Mouse (Mus musculus): ENCODE measurements at regions not wholly inside any gene's neighbourhood (a gene's known extent, or its start where the extent isn't known, plus 50 kb on each side); places are given as distances from the start of the nearest gene placed in this dataset.

DNA sequence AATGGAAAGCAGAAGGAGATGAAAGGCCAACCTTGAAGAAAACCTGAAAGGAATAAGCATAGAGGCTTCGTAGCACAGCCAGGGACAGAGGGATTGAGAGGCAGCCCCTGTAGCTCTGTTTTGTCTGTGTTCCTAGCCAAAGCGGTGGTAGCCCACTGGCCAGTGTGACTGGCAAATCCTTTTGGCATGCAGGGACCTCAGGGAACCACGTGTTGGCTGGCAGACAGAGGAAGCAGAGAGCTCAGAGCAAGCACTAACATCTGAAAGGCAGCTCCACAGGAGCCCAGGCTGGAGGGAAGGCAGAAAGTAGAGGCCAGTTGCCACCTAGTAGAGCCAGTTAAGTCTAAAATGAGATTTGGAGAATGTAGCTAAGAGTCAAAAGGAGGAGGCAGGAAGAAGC lies 842.5 kb upstream of the 2610301B20Rik start:
- no peaks in the 10 kb centered on the region for H3K9me3 ChIP-seq (replicated peaks; ENCODE audit: control insufficient read depth, low read length)
- H3K4me1 ChIP-seq (ENCODE audit: control insufficient read depth, insufficient read depth, low read length): no peaks in the 10 kb centered on the region
- no peak overlapping the region for H3K27ac ChIP-seq (replicated peaks; ENCODE audit: low read depth, low read length)
- ATAC-seq (replicated peaks; ENCODE audit: insufficient number of reproducible peaks, low FRiP score, low TSS enrichment, low read depth): no peak
- no peaks in the 10 kb centered on the region for H3K36me3 ChIP-seq (replicated peaks; ENCODE audit: control insufficient read depth, insufficient read depth, low read depth, low read length)
- DNase-seq (ENCODE audit: low spot score): no peak
- no peak overlapping the region for H3K9ac ChIP-seq (replicated peaks; ENCODE audit: low read length)
- no peak overlapping the region for H3K4me2 ChIP-seq (ENCODE audit: low read depth, low read length)
- H3K27me3 ChIP-seq (ENCODE audit: control insufficient read depth, insufficient read depth, low read length): no peaks in the 10 kb centered on the region
- H3K4me3 ChIP-seq (ENCODE audit: low read depth, low read length): no peak overlapping the region
- 26% methylated on average over 3 of the region's 3 CpGs for WGBS

DNA sequence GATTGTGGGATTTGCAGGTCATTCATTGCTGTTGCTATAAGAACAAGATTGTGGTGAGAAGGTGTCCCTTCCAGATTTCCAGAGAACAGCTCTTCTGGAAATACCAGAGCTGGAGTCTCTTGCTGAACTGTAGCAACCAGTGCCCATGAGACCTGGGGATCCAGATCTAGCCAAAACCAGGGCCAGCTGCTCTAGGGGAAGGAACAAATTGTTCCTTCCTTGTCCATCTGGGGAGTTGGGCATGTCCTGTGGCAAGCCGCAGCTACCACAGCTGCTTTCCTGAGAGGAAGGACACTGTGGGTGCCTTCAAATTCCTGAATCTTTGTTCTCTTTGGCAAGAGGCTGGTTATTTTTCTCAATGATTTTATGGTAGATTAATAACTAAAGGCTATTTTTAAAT lies 839.0 kb upstream of the 2610301B20Rik start:
- Histone ChIP-seq H3K9ac (replicated peaks; ENCODE audit: low read length) (no peak overlapping the region), H3K27me3 (ENCODE audit: control insufficient read depth, insufficient read depth, low read length) (no peaks in the 10 kb centered on the region), H3K4me2 (ENCODE audit: low read depth, low read length) (no peak overlapping the region), H3K36me3 (replicated peaks; ENCODE audit: control insufficient read depth, insufficient read depth, low read depth, low read length) (no peaks in the 10 kb centered on the region), H3K4me3 (ENCODE audit: low read depth, low read length) (no peak overlapping the region), H3K4me1 (ENCODE audit: control insufficient read depth, insufficient read depth, low read length) (no peaks in the 10 kb centered on the region), H3K9me3 (replicated peaks; ENCODE audit: control insufficient read depth, low read length) (no peaks in the 10 kb centered on the region), H3K27ac (replicated peaks; ENCODE audit: low read depth, low read length) (no peak overlapping the region)
- WGBS: 82% methylated on average over 1 of the region's 1 CpGs
- no peak for DNase-seq (ENCODE audit: low spot score)
- no peak for ATAC-seq (replicated peaks; ENCODE audit: insufficient number of reproducible peaks, low FRiP score, low TSS enrichment, low read depth)

DNA sequence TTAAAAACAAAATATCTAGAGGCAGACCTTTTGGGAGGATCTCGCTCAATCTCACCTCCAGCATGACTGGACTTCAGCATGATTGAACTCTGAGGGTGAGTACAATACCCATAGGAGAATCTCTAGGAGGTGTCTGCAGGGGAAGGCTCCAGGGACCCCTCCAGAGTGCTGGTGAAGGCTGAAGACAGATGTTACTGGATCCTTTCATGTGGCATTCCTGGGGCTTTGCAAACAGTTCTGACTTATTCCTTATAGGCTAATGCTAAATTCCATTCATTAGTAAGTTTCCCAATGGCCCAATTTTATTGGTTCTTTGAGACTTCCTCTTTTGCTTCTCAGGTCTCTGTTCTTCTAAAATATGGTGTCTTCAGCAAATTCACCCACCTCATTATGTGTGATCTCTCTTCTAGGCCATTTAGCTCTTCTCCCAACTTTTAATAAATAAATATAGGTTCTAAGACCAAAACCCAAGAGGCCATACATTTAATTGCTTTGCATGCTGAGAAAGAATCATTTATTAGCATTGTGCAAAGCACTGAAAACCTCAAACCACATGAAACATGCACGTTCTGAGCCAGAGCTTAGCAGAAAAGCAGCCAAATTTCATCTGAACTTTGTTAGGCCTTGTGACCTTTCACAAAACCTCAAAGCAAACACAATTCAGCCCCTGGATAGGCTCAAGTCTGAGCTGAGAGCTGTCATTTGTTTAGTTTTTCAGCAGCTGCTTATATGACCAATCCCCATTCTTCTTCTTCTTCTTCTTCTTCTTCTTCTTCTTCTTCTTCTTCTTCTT lies 832.8 kb upstream of the 2610301B20Rik start:
- ATAC-seq (replicated peaks; ENCODE audit: insufficient number of reproducible peaks, low FRiP score, low TSS enrichment, low read depth) (no peak), DNase-seq (ENCODE audit: low spot score) (no peak)
- Histone ChIP-seq H3K9ac (replicated peaks; ENCODE audit: low read length) (no peak overlapping the region), H3K36me3 (replicated peaks; ENCODE audit: control insufficient read depth, insufficient read depth, low read depth, low read length) (no peaks in the 10 kb centered on the region), H3K4me3 (ENCODE audit: low read depth, low read length) (no peak overlapping the region), H3K4me2 (ENCODE audit: low read depth, low read length) (no peak overlapping the region), H3K4me1 (ENCODE audit: control insufficient read depth, insufficient read depth, low read length) (no peaks in the 10 kb centered on the region), H3K27me3 (ENCODE audit: control insufficient read depth, insufficient read depth, low read length) (no peaks in the 10 kb centered on the region), H3K9me3 (replicated peaks; ENCODE audit: control insufficient read depth, low read length) (no peaks in the 10 kb centered on the region), H3K27ac (replicated peaks; ENCODE audit: low read depth, low read length) (no peak overlapping the region)
- WGBS: 73% methylated on average over 2 of the region's 2 CpGs

DNA sequence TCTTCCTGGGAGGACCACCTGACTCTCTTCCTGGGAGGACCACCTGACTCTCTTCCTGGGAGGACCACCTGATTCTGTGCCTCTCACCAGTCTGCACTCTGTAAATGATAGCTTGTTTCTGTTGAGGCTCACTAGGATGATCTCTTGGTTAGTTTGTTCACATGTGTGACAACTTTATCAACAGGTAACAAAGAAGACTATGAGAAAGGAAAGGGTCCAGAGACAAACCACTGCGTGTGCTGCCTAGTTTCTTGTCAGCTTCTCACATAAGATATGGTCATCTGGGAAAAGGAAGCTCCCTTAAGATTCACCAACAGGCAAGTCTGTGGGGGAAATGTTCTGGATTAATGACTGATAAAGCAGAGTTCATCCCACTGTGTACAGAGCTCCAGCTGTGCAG lies 825.5 kb upstream of the 2610301B20Rik start:
- H3K4me2 ChIP-seq (ENCODE audit: low read depth, low read length): no peak overlapping the region
- H3K4me3 ChIP-seq (ENCODE audit: low read depth, low read length): no peak overlapping the region
- DNase-seq (ENCODE audit: low spot score): no peak
- 76% methylated on average over 1 of the region's 1 CpGs for WGBS
- H3K27me3 ChIP-seq (ENCODE audit: control insufficient read depth, insufficient read depth, low read length): no peaks in the 10 kb centered on the region
- H3K27ac ChIP-seq (replicated peaks; ENCODE audit: low read depth, low read length): no peak overlapping the region
- H3K4me1 ChIP-seq (ENCODE audit: control insufficient read depth, insufficient read depth, low read length): no peaks in the 10 kb centered on the region
- H3K36me3 ChIP-seq (replicated peaks; ENCODE audit: control insufficient read depth, insufficient read depth, low read depth, low read length): no peaks in the 10 kb centered on the region
- no peak for ATAC-seq (replicated peaks; ENCODE audit: insufficient number of reproducible peaks, low FRiP score, low TSS enrichment, low read depth)
- H3K9ac ChIP-seq (replicated peaks; ENCODE audit: low read length): no peak overlapping the region
- H3K9me3 ChIP-seq (replicated peaks; ENCODE audit: control insufficient read depth, low read length): no peaks in the 10 kb centered on the region

DNA sequence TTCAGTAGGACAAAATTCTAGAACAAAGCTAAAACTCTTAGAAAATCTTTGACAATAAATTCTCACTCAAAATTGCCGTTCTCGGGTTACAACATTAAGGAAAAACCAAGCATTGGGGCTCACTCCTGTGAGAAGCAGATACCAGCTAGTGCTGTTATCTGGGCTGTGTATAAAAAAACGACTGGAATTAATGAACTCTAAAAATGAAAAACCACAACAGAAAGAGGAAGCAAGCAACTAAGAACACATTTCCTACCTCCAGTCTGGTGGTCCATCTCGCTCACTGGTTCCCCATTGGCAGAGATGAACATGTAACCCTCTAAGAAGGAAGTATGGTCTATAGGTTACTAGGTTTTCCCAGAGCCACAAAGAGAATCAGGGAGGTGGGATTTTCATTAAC lies 824.9 kb upstream of the 2610301B20Rik start:
- 74% methylated on average over 4 of the region's 4 CpGs for WGBS
- DNase-seq (ENCODE audit: low spot score): no peak
- Histone ChIP-seq H3K9ac (replicated peaks; ENCODE audit: low read length) (no peak overlapping the region), H3K4me1 (ENCODE audit: control insufficient read depth, insufficient read depth, low read length) (no peaks in the 10 kb centered on the region), H3K36me3 (replicated peaks; ENCODE audit: control insufficient read depth, insufficient read depth, low read depth, low read length) (no peaks in the 10 kb centered on the region), H3K4me3 (ENCODE audit: low read depth, low read length) (no peak overlapping the region), H3K27me3 (ENCODE audit: control insufficient read depth, insufficient read depth, low read length) (no peaks in the 10 kb centered on the region), H3K9me3 (replicated peaks; ENCODE audit: control insufficient read depth, low read length) (no peaks in the 10 kb centered on the region), H3K27ac (replicated peaks; ENCODE audit: low read depth, low read length) (no peak overlapping the region), H3K4me2 (ENCODE audit: low read depth, low read length) (no peak overlapping the region)
- no peak for ATAC-seq (replicated peaks; ENCODE audit: insufficient number of reproducible peaks, low FRiP score, low TSS enrichment, low read depth)

DNA sequence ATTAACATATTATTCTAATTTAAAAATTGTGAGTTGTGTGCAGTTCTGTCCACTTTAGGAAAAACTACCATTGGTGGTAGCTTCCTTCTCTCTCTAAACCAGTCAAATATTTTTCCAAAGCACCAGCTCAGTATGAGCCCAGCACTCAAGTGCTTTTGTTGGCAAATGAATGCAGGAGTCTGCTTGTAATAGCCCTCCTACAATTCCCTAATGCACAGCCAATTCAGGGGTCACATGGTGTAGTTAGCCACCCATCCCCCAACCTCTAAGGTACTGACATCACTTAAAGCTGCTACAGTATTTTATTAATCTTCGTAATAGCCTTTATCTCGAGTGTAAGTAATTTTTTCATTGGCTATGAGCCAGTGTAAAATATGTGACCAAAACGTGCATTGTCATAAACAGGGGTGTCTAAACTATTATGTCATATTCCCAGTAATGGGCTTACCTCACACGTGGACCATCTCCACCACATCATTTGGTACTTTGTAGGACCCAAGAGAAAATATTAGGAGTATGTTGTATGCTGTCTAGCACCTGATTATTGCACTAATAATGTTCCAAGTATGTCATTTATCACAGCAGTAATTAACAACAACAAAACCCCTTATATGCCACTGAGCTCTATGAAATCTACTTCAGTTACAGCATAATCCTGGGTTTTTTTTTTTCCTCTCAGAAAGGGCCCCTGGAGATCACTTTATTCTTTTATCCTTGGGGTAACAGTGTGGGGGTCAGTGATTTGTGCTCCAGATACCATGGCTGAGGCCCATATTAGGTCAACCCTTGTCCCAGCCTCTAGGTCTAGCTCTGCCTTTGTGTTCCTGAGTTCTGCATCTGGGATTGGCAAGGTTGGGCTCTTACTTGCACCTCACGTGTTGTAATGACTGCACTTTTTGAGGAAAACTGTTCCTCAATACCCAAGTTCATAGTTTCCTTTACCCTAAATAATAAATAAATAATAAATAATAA lies 822.7 kb upstream of the 2610301B20Rik start:
- no peaks in the 10 kb centered on the region for H3K27me3 ChIP-seq (ENCODE audit: control insufficient read depth, insufficient read depth, low read length)
- no peaks in the 10 kb centered on the region for H3K9me3 ChIP-seq (replicated peaks; ENCODE audit: control insufficient read depth, low read length)
- no peaks in the 10 kb centered on the region for H3K36me3 ChIP-seq (replicated peaks; ENCODE audit: control insufficient read depth, insufficient read depth, low read depth, low read length)
- H3K27ac ChIP-seq (replicated peaks; ENCODE audit: low read depth, low read length): no peak overlapping the region
- ATAC-seq (replicated peaks; ENCODE audit: insufficient number of reproducible peaks, low FRiP score, low TSS enrichment, low read depth) (peak; percentile 79), DNase-seq (ENCODE audit: low spot score) (peak; percentile 37)
- no peak overlapping the region for H3K4me3 ChIP-seq (ENCODE audit: low read depth, low read length)
- no peak overlapping the region for H3K9ac ChIP-seq (replicated peaks; ENCODE audit: low read length)
- no peaks in the 10 kb centered on the region for H3K4me1 ChIP-seq (ENCODE audit: control insufficient read depth, insufficient read depth, low read length)
- no peak overlapping the region for H3K4me2 ChIP-seq (ENCODE audit: low read depth, low read length)
- 68% methylated on average over 5 of the region's 5 CpGs for WGBS

DNA sequence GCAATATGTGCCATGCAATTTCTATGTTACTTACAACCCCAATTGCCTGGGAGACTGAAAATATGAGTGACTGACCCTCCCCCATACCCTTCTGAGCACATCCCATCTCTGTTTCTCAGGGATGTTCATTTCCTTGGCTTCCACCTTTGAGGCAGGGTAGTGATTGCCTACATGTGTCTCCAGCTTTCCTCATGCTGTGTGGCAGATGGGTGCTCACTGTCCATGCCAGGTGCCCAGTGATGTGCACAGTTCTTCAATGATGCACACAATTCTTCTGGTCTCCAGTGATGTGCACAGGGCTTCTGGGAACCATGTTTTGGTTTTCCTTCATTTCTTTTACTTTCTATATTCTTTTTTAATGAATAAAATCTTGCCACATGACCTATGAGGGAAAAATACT lies 821.4 kb upstream of the 2610301B20Rik start:
- H3K9me3 ChIP-seq (replicated peaks; ENCODE audit: control insufficient read depth, low read length): no peaks in the 10 kb centered on the region
- H3K27ac ChIP-seq (replicated peaks; ENCODE audit: low read depth, low read length): no peak overlapping the region
- no peak overlapping the region for H3K9ac ChIP-seq (replicated peaks; ENCODE audit: low read length)
- DNase-seq (ENCODE audit: low spot score): no peak
- no peaks in the 10 kb centered on the region for H3K4me1 ChIP-seq (ENCODE audit: control insufficient read depth, insufficient read depth, low read length)
- ATAC-seq (replicated peaks; ENCODE audit: insufficient number of reproducible peaks, low FRiP score, low TSS enrichment, low read depth): no peak
- no peaks in the 10 kb centered on the region for H3K27me3 ChIP-seq (ENCODE audit: control insufficient read depth, insufficient read depth, low read length)
- no peak overlapping the region for H3K4me3 ChIP-seq (ENCODE audit: low read depth, low read length)
- H3K4me2 ChIP-seq (ENCODE audit: low read depth, low read length): no peak overlapping the region
- H3K36me3 ChIP-seq (replicated peaks; ENCODE audit: control insufficient read depth, insufficient read depth, low read depth, low read length): no peaks in the 10 kb centered on the region

DNA sequence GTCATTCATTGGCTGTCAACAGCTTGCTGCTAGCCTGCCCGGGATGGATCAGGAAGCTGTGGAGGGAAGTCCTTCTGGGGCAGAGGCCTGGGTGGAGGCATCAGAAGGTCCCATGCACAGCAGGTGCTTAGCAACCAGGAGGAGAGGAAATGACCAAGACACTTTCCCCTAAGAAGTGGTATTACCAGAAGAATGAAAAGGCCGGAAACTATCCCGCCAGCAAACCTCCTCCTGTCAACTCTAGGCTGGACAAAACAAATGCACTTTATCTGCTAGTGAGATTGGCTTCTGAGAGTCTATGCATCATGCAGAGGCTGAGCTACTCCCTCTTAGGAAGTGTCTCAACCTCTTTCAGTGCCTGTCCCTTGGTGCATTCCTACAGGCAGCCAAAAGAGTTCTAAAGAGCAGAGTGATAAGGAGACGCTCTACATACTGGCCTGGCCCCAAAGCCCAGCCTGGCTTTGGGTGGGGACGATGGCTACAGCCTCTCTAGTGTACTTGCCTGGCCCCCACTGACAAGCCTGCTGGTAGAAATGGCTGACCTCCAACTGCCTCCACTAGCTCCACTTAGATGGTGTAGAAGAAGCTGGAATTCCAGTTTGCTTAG lies 801.7 kb upstream of the 2610301B20Rik start:
- no peak overlapping the region for H3K9ac ChIP-seq (replicated peaks; ENCODE audit: low read length)
- H3K27me3 ChIP-seq (ENCODE audit: control insufficient read depth, insufficient read depth, low read length): no peaks in the 10 kb centered on the region
- H3K9me3 ChIP-seq (replicated peaks; ENCODE audit: control insufficient read depth, low read length): no peaks in the 10 kb centered on the region
- H3K4me2 ChIP-seq (ENCODE audit: low read depth, low read length): no peak overlapping the region
- no peaks in the 10 kb centered on the region for H3K4me1 ChIP-seq (ENCODE audit: control insufficient read depth, insufficient read depth, low read length)
- no peak overlapping the region for H3K4me3 ChIP-seq (ENCODE audit: low read depth, low read length)
- H3K27ac ChIP-seq (replicated peaks; ENCODE audit: low read depth, low read length): no peak overlapping the region
- H3K36me3 ChIP-seq (replicated peaks; ENCODE audit: control insufficient read depth, insufficient read depth, low read depth, low read length): no peaks in the 10 kb centered on the region
- WGBS: 78% methylated on average over 5 of the region's 5 CpGs
- ATAC-seq (replicated peaks; ENCODE audit: insufficient number of reproducible peaks, low FRiP score, low TSS enrichment, low read depth) (no peak), DNase-seq (ENCODE audit: low spot score) (no peak)
